Mouse (Mus musculus): ENCODE results near the gene Arrdc2.

- TF ChIP-seq CTCF (IDR thresholded peaks at IDR 0.05; ENCODE audit: control insufficient read depth, insufficient read depth, low read length) (no peak), POLR2A (IDR thresholded peaks at IDR 0.05; ENCODE audit: borderline replicate concordance, control insufficient read depth, low read depth, low read length) (no peak)
Observed at GRCm38 (mm10) chr8:70878178-70878577, 38.7 kb upstream of the Arrdc2 start.

Data from bone marrow, adult 2 months (tissue).